Mouse (Mus musculus) embryonic facial prominence, embryonic 12.5 days (tissue): ENCODE data around the gene Spg20. TPM values are rescaled to one million over a fixed set of nuclear protein-coding genes. Genes with fewer than 3 reads are reported as not detected.

Experiments
- ATAC-seq: fragments of 200-750 bp; cut with Nextera tagmentation; 2 replicates; pipeline ENCODE4 v1.8.0; 2017; ENCODE audit not compliant: insufficient number of reproducible peaks, insufficient read depth, low FRiP score, low TSS enrichment
- H3K27ac ChIP-seq: fragments of 300-500 bp; sonication (generic); 2 replicates; pipeline ENCODE4 v1.5.1; 2016; ENCODE audit warnings: mild to moderate bottlenecking
- H3K27me3 ChIP-seq: fragments of 300-500 bp; sonication (generic); 2 replicates; pipeline ENCODE4 v1.6.1; 2016; ENCODE audit warnings: mild to moderate bottlenecking, moderate library complexity
- H3K36me3 ChIP-seq: fragments of 300-500 bp; sonication (generic); 2 replicates; pipeline ENCODE4 v1.6.1; 2016; ENCODE audit warnings: mild to moderate bottlenecking
- H3K4me1 ChIP-seq: fragments of 300-500 bp; sonication (generic); 2 replicates; pipeline ENCODE4 v1.6.1; 2016
- H3K4me2 ChIP-seq: fragments of 300-500 bp; sonication (generic); replicated peaks from 2 replicates; pipeline ENCODE4 v1.6.1; 2016; ENCODE audit warnings: mild to moderate bottlenecking, moderate library complexity
- H3K4me3 ChIP-seq: fragments of 300-500 bp; sonication (generic); 2 replicates; pipeline ENCODE4 v1.5.1; 2016; ENCODE audit warnings: mild to moderate bottlenecking
- H3K9ac ChIP-seq: fragments of 300-500 bp; sonication (generic); 2 replicates; pipeline ENCODE4 v1.6.1; 2016; ENCODE audit warnings: mild to moderate bottlenecking, moderate library complexity
- H3K9me3 ChIP-seq: fragments of 300-500 bp; sonication (generic); 2 replicates; pipeline ENCODE4 v1.6.1; 2016; ENCODE audit warnings: mild to moderate bottlenecking, moderate library complexity
- WGBS: fragments of 180-500 bp; shearing (Covaris S2); methylation state at CpG from one replicate; pipeline ENCODE4 v1.1.7; 2016; 5-methylcytosine and 5-hydroxymethylcytosine counted together
- polyA plus RNA-seq: library from polyadenylated mRNA; unstranded; fragments of >200 nt; fragmentation: Nextera tagmentation; extraction: Ambion mirVana; gene quantifications from 2 replicates; pipeline ENCODE4 v1.2.1, GENCODE M21; 2016

The Spg20 gene
- polyA plus RNA-seq, 1 experiment from 2014 or later: 86.5 TPM

DNA sequence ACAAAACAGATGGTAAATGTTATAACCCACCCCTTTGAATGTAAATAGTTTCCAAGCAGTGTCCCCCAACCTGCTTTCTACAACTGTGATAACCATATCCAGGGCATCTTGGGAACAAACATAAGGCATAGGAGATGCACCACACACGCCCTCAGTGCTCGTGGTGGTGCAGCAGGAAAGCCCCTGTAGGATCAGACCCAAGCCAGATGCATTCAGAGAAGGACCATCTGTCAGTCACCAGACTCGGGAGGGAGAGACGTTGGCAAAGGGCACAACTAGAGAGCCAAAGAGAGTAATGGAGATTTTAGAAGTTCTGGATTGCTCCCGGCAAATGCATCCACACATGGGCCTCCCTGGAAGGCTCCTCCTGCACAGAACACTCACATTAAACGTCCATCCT, 27.1 kb upstream of the Spg20 start:
- 67% methylated on average over 6 of the region's 6 CpGs for WGBS

DNA sequence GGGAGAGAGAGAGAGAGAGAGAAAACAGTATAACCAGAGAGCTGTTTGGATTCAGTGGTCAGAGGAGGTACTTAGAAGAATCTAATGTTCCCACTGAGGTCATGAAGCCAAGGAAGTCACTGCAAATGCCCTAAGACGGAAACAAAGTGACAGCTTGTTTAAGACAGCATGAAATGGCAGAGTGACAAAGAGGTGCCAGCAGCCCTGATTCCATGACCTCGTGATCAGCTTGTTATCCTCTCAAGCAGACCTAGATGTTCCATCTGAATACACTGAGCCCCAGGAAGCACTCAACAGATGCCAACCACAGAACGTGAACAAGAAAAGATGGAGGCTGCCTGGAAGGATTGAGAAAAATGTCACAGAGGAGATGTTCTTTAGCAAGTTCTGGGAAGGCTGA, 26.2 kb upstream of the Spg20 start:
- no peak for ATAC-seq
- 53% methylated on average over 3 of the region's 3 CpGs for WGBS

More for the DNA sequence above, 27.1 kb upstream of the Spg20 start:
- no peak overlapping the region for H3K4me2 ChIP-seq
- H3K9ac ChIP-seq: no peak overlapping the region
- no peak for ATAC-seq
- H3K4me1 ChIP-seq: no peaks in the 10 kb centered on the region
- H3K4me3 ChIP-seq: no peak overlapping the region
- no peak overlapping the region for H3K27ac ChIP-seq
- H3K27me3 ChIP-seq: no peaks in the 10 kb centered on the region
- no peaks in the 10 kb centered on the region for H3K9me3 ChIP-seq
- H3K36me3 ChIP-seq: no peaks in the 10 kb centered on the region

DNA sequence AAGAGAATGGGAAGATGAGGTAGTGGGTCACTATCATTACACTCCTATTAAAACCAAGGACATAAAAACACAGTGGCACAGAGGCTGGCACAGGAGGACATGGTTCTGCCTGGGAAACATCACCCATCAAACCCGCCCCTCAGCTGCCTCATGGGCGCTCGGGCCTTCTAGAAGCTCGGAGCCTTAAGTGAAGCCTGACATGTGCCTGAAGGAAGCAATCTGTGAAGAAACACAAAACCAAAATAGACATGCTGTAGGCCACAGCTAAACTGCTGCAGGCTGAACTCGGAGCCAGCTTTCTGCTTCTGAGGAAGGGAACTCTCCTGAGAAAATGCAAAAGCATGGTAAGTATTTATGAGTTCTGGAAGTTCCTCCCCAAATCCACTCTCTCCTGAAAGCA, 25.0 kb upstream of the Spg20 start:
- ATAC-seq: no peak
- H3K4me3 ChIP-seq: no peak overlapping the region

More for the DNA sequence above, 26.2 kb upstream of the Spg20 start:
- Histone ChIP-seq H3K9ac (no peak overlapping the region), H3K27me3 (no peaks in the 10 kb centered on the region), H3K4me1 (no peaks in the 10 kb centered on the region), H3K9me3 (no peaks in the 10 kb centered on the region), H3K36me3 (no peaks in the 10 kb centered on the region), H3K4me2 (no peak overlapping the region), H3K27ac (no peak overlapping the region), H3K4me3 (no peak overlapping the region)

DNA sequence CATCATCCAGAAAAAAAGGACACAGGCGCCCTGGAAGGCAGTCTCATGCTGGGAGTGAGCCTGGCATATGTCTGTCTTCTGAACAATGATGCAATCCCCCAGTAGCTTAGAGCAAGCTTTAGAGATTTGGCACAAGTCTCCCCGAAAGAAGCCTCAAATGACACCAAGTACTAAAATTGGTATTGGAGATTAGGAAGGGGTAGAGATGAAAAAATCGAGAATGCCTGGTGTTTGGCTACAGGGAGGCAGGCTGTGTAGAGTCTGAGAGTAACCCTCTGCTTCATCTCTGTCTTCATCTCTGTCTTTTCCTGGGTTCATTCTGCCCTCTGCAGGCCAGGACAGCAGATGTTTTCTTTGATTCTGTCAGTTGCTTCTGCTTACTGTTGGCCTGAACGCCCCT, 24.5 kb upstream of the Spg20 start:
- H3K36me3 ChIP-seq: no peaks in the 10 kb centered on the region
- H3K9ac ChIP-seq: no peak overlapping the region
- H3K27me3 ChIP-seq: no peaks in the 10 kb centered on the region
- 61% methylated on average over 4 of the region's 4 CpGs for WGBS
- H3K4me2 ChIP-seq: no peak overlapping the region
- no peak overlapping the region for H3K27ac ChIP-seq
- H3K9me3 ChIP-seq: no peaks in the 10 kb centered on the region
- no peak overlapping the region for H3K4me3 ChIP-seq
- H3K4me1 ChIP-seq: no peaks in the 10 kb centered on the region
- no peak for ATAC-seq

More for the DNA sequence above, 25.0 kb upstream of the Spg20 start:
- no peak overlapping the region for H3K4me2 ChIP-seq
- no peak overlapping the region for H3K9ac ChIP-seq
- no peaks in the 10 kb centered on the region for H3K27me3 ChIP-seq
- H3K9me3 ChIP-seq: no peaks in the 10 kb centered on the region
- H3K36me3 ChIP-seq: no peaks in the 10 kb centered on the region
- H3K27ac ChIP-seq: no peak overlapping the region
- 70% methylated on average over 5 of the region's 5 CpGs for WGBS
- H3K4me1 ChIP-seq: no peaks in the 10 kb centered on the region

DNA sequence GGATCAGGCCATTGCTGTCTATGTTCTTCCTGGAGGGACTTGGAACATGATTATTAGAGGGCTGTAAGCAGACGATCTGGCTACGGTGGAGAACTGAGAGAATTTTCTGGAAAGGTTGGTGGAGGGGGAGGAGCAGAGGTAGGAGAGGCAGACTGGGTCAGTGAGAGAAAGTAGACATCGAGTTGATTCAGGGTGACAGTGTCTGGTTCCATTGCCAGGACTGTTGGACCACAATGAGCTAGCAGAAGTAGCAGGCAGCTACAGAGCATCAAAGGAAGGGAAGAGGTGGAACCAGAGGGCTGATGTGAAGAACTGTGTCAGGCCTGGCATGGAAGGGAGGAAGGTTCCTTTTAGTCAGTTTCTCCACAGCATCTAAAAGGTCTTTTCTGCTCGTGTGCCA, 23.5 kb upstream of the Spg20 start:
- H3K4me1 ChIP-seq: no peaks in the 10 kb centered on the region
- no peaks in the 10 kb centered on the region for H3K36me3 ChIP-seq
- ATAC-seq: no peak
- no peaks in the 10 kb centered on the region for H3K27me3 ChIP-seq
- H3K9me3 ChIP-seq: no peaks in the 10 kb centered on the region
- WGBS: 68% methylated on average over 4 of the region's 4 CpGs
- H3K27ac ChIP-seq: no peak overlapping the region
- H3K9ac ChIP-seq: no peak overlapping the region
- H3K4me2 ChIP-seq: no peak overlapping the region
- no peak overlapping the region for H3K4me3 ChIP-seq

DNA sequence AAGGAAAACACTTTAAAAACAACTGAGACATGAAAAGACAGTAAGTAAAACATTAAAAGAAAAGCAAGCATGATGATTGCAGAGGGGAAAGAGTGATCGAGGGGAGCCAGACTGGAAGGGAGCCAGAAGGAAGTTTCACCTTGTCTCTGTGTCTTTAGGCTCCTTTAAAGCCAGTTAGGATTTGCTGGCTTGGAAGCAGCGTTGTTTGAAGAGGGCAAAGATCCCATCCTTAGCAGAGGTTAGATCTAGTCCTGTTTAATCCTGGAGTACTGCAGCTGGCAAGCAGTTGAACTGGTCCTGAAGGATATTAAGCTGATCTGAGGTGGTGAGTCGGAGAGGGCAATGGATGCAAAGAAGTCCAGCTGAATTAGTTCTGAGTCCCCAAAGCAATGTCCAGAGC, 23.1 kb upstream of the Spg20 start:
- WGBS: 73% methylated on average over 3 of the region's 3 CpGs
- H3K27ac ChIP-seq: no peak overlapping the region
- no peaks in the 10 kb centered on the region for H3K27me3 ChIP-seq
- H3K9ac ChIP-seq: no peak overlapping the region
- no peaks in the 10 kb centered on the region for H3K36me3 ChIP-seq
- no peak overlapping the region for H3K4me3 ChIP-seq
- no peak overlapping the region for H3K4me2 ChIP-seq
- no peak for ATAC-seq
- no peaks in the 10 kb centered on the region for H3K9me3 ChIP-seq
- no peaks in the 10 kb centered on the region for H3K4me1 ChIP-seq

DNA sequence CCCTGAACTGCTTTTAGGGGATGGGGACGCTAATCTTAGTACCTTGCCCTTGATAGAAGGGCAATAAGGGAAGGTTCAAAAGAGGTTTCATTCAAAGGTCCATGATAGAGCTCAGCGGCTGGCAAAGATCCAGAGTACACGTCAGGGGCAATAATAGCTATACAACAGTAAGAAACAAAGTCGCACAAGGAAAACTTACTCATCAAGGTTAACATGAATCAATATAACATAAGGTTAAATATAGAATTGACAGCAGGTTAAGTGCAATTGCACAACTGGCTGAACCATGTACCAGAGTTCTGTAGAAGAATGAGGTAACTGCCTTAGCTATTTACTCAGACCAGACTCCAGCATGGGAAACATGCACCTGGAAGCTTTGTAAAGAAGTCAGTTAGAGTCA, 22.6 kb upstream of the Spg20 start:
- Histone ChIP-seq H3K4me2 (no peak overlapping the region), H3K9me3 (no peaks in the 10 kb centered on the region), H3K36me3 (no peaks in the 10 kb centered on the region), H3K27ac (no peak overlapping the region), H3K9ac (no peak overlapping the region), H3K4me3 (no peak overlapping the region), H3K27me3 (no peaks in the 10 kb centered on the region), H3K4me1 (no peaks in the 10 kb centered on the region)
- whole genome bisulfite sequencing: 78% methylated on average over 4 of the region's 4 CpGs
- ATAC-seq: no peak

DNA sequence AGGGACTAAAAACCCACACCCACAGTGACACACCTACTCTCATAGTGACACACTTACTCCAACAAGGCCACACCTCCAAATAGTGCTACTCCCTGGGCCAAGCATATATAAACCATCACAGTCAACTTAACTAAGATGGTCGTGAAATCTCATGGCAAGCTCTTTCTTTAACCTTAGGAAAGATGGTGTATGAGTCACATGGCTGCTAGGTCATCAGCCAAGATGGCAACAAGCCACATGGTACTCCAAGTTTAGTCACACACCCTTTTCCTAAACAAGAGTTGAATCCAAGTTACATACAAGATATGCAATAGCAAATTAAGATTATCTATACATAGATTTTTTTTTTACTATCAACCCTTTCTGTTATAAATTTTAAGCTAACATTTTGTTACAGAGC, 18.7 kb upstream of the Spg20 start:
- ATAC-seq: no peak
- WGBS: 72% methylated on average over 1 of the region's 1 CpGs
- Histone ChIP-seq H3K27ac (no peak overlapping the region), H3K9ac (no peak overlapping the region), H3K4me2 (no peak overlapping the region), H3K36me3 (no peaks in the 10 kb centered on the region), H3K27me3 (no peaks in the 10 kb centered on the region), H3K4me3 (no peak overlapping the region), H3K9me3 (no peaks in the 10 kb centered on the region), H3K4me1 (peaks cover 15% of the 10 kb centered on the region)

DNA sequence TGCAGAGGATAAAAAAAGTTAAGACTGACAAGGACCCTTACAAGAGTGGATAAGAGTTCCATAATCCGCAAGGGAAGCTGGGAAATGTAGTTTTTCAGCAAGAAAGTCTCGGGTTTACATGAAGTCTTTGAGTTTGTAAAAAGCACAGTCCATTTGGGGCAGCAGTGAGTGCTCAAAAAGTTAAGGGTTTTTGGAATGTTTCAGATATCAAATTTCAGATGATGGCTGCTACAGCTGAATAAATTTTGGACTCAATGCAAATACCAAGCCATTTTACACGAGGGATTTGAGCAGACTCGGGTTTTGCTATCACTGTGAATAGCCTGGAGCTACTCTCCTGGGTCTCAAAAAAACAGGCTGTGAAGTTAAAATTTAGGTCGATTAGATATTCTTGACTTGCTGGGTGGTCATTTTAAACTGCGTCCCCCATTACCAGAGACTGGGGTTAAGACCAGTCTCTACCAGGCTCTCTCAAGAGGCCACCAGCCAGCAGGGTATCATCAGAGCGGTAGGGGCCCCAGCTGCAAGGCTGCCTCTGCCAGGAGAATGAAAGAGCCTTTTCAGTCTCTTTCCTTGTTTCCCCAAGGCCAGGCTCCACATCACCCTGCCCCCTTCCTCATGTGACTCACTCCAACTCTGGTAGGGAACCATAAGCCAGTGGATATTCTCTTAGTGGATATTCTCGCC, 15.8 kb upstream of the Spg20 start:
- Histone ChIP-seq H3K36me3 (no peaks in the 10 kb centered on the region), H3K27me3 (no peaks in the 10 kb centered on the region), H3K27ac (peak overlapping the region; percentile 92), H3K4me1 (peaks cover 15% of the 10 kb centered on the region), H3K9ac (no peak overlapping the region), H3K4me2 (peak overlapping the region; percentile 37), H3K4me3 (no peak overlapping the region), H3K9me3 (no peaks in the 10 kb centered on the region)
- 18% methylated on average over 8 of the region's 8 CpGs for WGBS
- ATAC-seq: peak; percentile 83

DNA sequence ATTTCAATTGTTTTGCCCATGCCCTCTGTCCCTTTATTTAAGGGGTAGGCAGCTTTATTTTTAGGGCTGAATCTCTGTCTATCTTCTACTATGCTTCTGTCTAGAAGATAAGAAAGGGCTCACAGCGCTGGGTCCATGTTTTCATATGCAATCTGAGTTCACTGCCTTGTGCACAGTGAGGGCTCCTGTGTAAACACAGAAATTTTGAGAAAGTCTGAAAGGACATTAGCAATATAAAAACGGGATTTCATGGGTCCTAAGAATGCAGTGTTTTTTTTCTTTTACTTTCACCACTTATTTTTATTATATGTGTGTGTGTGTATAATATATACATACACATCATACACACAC, 15.3 kb upstream of the Spg20 start:
- H3K4me2 ChIP-seq: peak overlapping the region; percentile 37
- no peak overlapping the region for H3K4me3 ChIP-seq
- H3K9ac ChIP-seq: no peak overlapping the region
- ATAC-seq: no peak
- H3K27ac ChIP-seq: peak overlapping the region; percentile 92
- H3K27me3 ChIP-seq: no peaks in the 10 kb centered on the region
- H3K4me1 ChIP-seq: peaks cover 15% of the 10 kb centered on the region
- no peaks in the 10 kb centered on the region for H3K9me3 ChIP-seq
- WGBS: 59% methylated on average over 2 of the region's 2 CpGs
- no peaks in the 10 kb centered on the region for H3K36me3 ChIP-seq

DNA sequence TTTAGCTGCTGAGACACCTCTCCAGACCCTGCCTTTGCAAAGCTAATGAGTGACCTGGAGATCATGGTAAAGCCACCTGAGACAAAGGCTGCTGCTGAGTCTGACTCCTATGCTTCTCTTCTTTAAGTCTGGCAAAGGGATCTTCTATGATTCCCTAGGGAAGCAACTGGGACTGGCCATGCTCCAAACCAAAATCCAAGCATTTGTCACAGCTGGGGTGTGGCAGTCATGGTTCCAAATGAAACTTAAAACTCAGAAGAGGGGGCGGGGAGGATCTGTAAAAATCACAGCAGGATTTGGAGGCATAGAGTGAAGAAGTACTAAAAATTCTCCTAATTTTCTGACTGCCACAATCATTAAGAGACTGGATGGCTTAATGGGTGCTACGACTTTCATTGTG, 14.7 kb upstream of the Spg20 start:
- Histone ChIP-seq H3K27me3 (no peaks in the 10 kb centered on the region), H3K9me3 (no peaks in the 10 kb centered on the region), H3K27ac (peak overlapping the region; percentile 92), H3K4me1 (peaks cover 15% of the 10 kb centered on the region), H3K4me3 (no peak overlapping the region), H3K36me3 (no peaks in the 10 kb centered on the region), H3K4me2 (no peak overlapping the region), H3K9ac (no peak overlapping the region)
- WGBS: 78% methylated on average over 2 of the region's 2 CpGs
- no peak for ATAC-seq

DNA sequence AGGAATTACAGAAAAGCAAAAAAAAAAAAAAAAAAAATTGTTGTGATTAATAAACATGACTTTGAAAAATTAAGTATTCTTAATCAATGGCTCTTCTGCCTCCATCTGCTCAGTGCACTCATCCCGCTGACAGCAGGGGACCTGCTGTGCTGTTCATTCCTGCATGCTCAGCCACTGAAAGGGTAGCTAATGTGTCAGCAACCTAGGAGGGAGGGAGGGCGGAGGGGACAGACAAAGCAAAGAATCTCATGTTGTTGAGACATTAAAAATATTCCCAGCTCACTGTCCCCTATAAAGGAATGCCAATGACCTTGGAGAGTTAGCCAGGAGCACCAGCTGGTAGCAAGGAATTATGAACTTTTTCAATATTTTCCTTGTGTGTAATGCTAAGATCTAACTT, 13.9 kb upstream of the Spg20 start:
- H3K9me3 ChIP-seq: no peaks in the 10 kb centered on the region
- no peak overlapping the region for H3K9ac ChIP-seq
- no peak overlapping the region for H3K4me2 ChIP-seq
- no peak overlapping the region for H3K27ac ChIP-seq
- H3K4me3 ChIP-seq: no peak overlapping the region
- no peak for ATAC-seq
- 56% methylated on average over 2 of the region's 2 CpGs for WGBS
- H3K4me1 ChIP-seq: peaks cover 15% of the 10 kb centered on the region
- no peaks in the 10 kb centered on the region for H3K27me3 ChIP-seq
- H3K36me3 ChIP-seq: no peaks in the 10 kb centered on the region

DNA sequence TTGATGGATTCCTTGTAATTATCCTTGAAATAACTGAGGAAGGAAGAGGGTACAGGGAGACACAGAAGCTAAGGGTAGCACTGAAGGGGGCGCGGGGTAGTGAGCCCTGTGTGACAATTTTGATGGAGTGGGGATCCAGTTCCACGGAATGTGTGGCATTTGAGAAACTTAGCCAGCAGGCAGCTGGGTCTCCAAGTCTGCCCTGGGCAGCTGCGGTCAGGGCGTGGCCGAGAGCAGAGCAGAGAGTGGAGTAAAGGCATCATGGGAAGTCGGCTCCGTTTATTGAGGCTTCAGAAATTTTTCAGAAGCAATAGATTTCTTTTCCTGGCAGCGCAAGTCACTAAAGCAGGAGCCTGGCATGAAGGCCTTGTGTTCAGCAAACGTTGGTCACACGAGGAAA, 12.9 kb upstream of the Spg20 start:
- Histone ChIP-seq H3K27ac (no peak overlapping the region), H3K4me3 (no peak overlapping the region), H3K4me1 (peaks cover 15% of the 10 kb centered on the region), H3K9me3 (no peaks in the 10 kb centered on the region), H3K4me2 (no peak overlapping the region), H3K9ac (no peak overlapping the region), H3K27me3 (no peaks in the 10 kb centered on the region), H3K36me3 (no peaks in the 10 kb centered on the region)
- no peak for ATAC-seq
- 71% methylated on average over 11 of the region's 11 CpGs for WGBS
